Mouse (Mus musculus): ENCODE results near the gene Ccdc18.

DNA sequence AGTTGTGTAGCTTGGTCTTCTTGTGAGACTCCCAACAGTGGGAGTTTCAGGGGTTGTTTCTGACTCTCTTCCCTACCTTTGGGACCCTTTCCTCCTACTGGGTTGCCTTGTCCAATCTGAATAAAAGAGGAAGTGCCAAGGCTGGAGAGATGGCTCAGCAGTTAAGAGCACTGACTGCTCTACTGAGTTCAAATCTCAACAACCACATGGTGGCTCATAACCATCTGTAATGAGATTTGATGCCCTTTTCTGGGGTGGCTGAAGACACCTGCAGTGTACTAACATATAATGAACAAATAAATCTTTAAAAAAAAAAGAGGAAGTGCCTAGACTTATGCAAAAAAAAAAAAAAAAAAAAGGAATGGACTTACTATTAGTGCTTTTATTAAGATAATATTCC is 91.4 kb downstream of the Ccdc18 start:
- no peak for TF ChIP-seq CTCF (IDR thresholded peaks at IDR 0.05; ENCODE audit: low read depth, low read length)
- TF ChIP-seq TAL1 (conservative IDR thresholded peaks at IDR 0.05; ENCODE audit: low read depth, low read length) = no peak
- no peak for TF ChIP-seq GATA1 (IDR thresholded peaks at IDR 0.05; ENCODE audit: borderline replicate concordance, low read length)
- TF ChIP-seq GATA2 (IDR thresholded peaks at IDR 0.05; ENCODE audit: borderline replicate concordance, low read depth, low read length) = no peak

Data from G1E (cell line).